Mouse (Mus musculus) midbrain, embryonic 14.5 days (tissue): ENCODE results near the gene Scube3. TPM values are rescaled to one million over a fixed set of nuclear protein-coding genes. Genes with fewer than 3 reads are reported as not detected.

Source experiments
- ATAC-seq: fragments of 200-750 bp; cut with Nextera tagmentation; 2 replicates; pipeline ENCODE4 v1.8.0; 2017; ENCODE audit warnings: moderate number of reproducible peaks, moderate library complexity; ENCODE audit not compliant: low FRiP score, low TSS enrichment
- DNase-seq: peaks from one replicate; pipeline ENCODE4 v3.0.0-alpha.2; 2015
- H3K27ac ChIP-seq: fragments of 300-500 bp; sonication (generic); replicated peaks from 2 replicates; pipeline ENCODE4 v1.5.1; 2014; ENCODE audit warnings: mild to moderate bottlenecking, low read depth, low read length, moderate library complexity
- H3K27me3 ChIP-seq: fragments of 300-500 bp; sonication (generic); 2 replicates; pipeline ENCODE4 v1.6.1; 2014; ENCODE audit warnings: low read length, control low read depth, mixed read lengths; ENCODE audit not compliant: control insufficient read depth, insufficient read depth
- H3K36me3 ChIP-seq: fragments of 300-500 bp; sonication (generic); 2 replicates; pipeline ENCODE4 v1.6.1; 2014; ENCODE audit warnings: low read length, control low read depth; ENCODE audit not compliant: control insufficient read depth, insufficient read depth
- H3K4me1 ChIP-seq: fragments of 300-500 bp; sonication (generic); 2 replicates; pipeline ENCODE4 v1.6.1; 2014; ENCODE audit warnings: mild to moderate bottlenecking, antibody characterized with exemption, low read length, control low read depth; ENCODE audit not compliant: control insufficient read depth, insufficient read depth
- H3K4me2 ChIP-seq: fragments of 300-500 bp; sonication (generic); 2 replicates; pipeline ENCODE4 v1.6.1; 2014; ENCODE audit warnings: mild to moderate bottlenecking, low read length, moderate library complexity
- H3K4me3 ChIP-seq: fragments of 300-500 bp; sonication (generic); replicated peaks from 2 replicates; pipeline ENCODE4 v1.5.1; 2014; ENCODE audit warnings: low read depth, low read length
- H3K9ac ChIP-seq: fragments of 300-500 bp; sonication (generic); replicated peaks from 2 replicates; pipeline ENCODE4 v1.6.1; 2014; ENCODE audit warnings: mild to moderate bottlenecking, low read length, moderate library complexity
- H3K9me3 ChIP-seq: fragments of 300-500 bp; sonication (generic); 2 replicates; pipeline ENCODE4 v1.6.1; 2016; ENCODE audit warnings: low read length, control low read depth, mixed read lengths; ENCODE audit not compliant: control insufficient read depth
- WGBS: fragments of 180-500 bp; shearing (Covaris S2); extraction: QIAGEN DNeasy Blood & Tissue Kit; methylation state at CpG from one replicate; pipeline ENCODE4 v1.1.7; 2014; 5-methylcytosine and 5-hydroxymethylcytosine counted together
- polyA plus RNA-seq: library from polyadenylated mRNA; unstranded; fragments of >200 nt; fragmentation: Nextera tagmentation; extraction: Ambion mirVana; gene quantifications from 2 replicates; pipeline ENCODE4 v1.2.1, GENCODE M21; 2014

Scube3 gene
- polyA plus RNA-seq, 1 experiment from 2014 or later, result 7.3 TPM

GRCm38 (mm10) chr17:28123627-28124026 lies 18.3 kb upstream of the Scube3 start:
- Histone ChIP-seq H3K9ac (no peak overlapping the region), H3K4me2 (0 out of 2 replicates have a peak overlapping the region, but pooled peaks have one; percentile 10)
- ATAC-seq, result no peak

GRCm38 (mm10) chr17:28124368-28124767 lies 17.6 kb upstream of the Scube3 start:
- Histone ChIP-seq H3K4me3 (no peak overlapping the region), H3K4me2 (no peak overlapping the region), H3K4me1 (peaks cover 15% of the 10 kb centered on the region), H3K9ac (no peak overlapping the region), H3K27ac (no peak overlapping the region), H3K36me3 (no peaks in the 10 kb centered on the region), H3K27me3 (no peaks in the 10 kb centered on the region), H3K9me3 (no peaks in the 10 kb centered on the region)
- DNase-seq (no peak), ATAC-seq (no peak)
- WGBS, result 56% methylated on average over 8 of the region's 8 CpGs

More at GRCm38 (mm10) chr17:28123627-28124026, 18.3 kb upstream of the Scube3 start:
- Histone ChIP-seq H3K4me1 (peaks cover 15% of the 10 kb centered on the region), H3K27me3 (no peaks in the 10 kb centered on the region), H3K36me3 (no peaks in the 10 kb centered on the region), H3K27ac (no peak overlapping the region), H3K9me3 (no peaks in the 10 kb centered on the region), H3K4me3 (no peak overlapping the region)
- WGBS, result 4% methylated on average over 7 of the region's 7 CpGs
- peak; percentile 46 for DNase-seq

- no peaks in the 10 kb centered on the region for H3K9me3 ChIP-seq
- no peaks in the 10 kb centered on the region for H3K27me3 ChIP-seq
- no peak overlapping the region for H3K4me3 ChIP-seq
- H3K9ac ChIP-seq, result no peak overlapping the region
- no peak overlapping the region for H3K27ac ChIP-seq
- H3K4me2 ChIP-seq, result no peak overlapping the region
- ATAC-seq (no peak), DNase-seq (no peak)
- no peaks in the 10 kb centered on the region for H3K36me3 ChIP-seq
- WGBS, result 91% methylated on average over 5 of the region's 5 CpGs
- H3K4me1 ChIP-seq, result no peaks in the 10 kb centered on the region
These were observed 12.1 kb upstream of the Scube3 start for GRCm38 (mm10) chr17:28129796-28130195.

GRCm38 (mm10) chr17:28130391-28131125 lies 11.4 kb upstream of the Scube3 start:
- H3K9me3 ChIP-seq, result no peaks in the 10 kb centered on the region
- H3K36me3 ChIP-seq, result no peaks in the 10 kb centered on the region
- no peak overlapping the region for H3K27ac ChIP-seq
- H3K27me3 ChIP-seq, result no peaks in the 10 kb centered on the region
- no peak overlapping the region for H3K9ac ChIP-seq
- H3K4me3 ChIP-seq, result no peak overlapping the region
- no peaks in the 10 kb centered on the region for H3K4me1 ChIP-seq
- ATAC-seq (no peak), DNase-seq (no peak)
- no peak overlapping the region for H3K4me2 ChIP-seq
- WGBS, result 70% methylated on average over 5 of the region's 5 CpGs

- H3K4me1 ChIP-seq, result no peaks in the 10 kb centered on the region
- H3K9ac ChIP-seq, result no peak overlapping the region
- DNase-seq (no peak), ATAC-seq (no peak)
- no peak overlapping the region for H3K4me3 ChIP-seq
- H3K9me3 ChIP-seq, result no peaks in the 10 kb centered on the region
- H3K27me3 ChIP-seq, result no peaks in the 10 kb centered on the region
- H3K36me3 ChIP-seq, result no peaks in the 10 kb centered on the region
- H3K4me2 ChIP-seq, result no peak overlapping the region
- H3K27ac ChIP-seq, result no peak overlapping the region
These were observed 10.8 kb upstream of the Scube3 start for GRCm38 (mm10) chr17:28131156-28131555.

- no peaks in the 10 kb centered on the region for H3K36me3 ChIP-seq
- H3K4me1 ChIP-seq, result no peaks in the 10 kb centered on the region
- H3K27ac ChIP-seq, result no peak overlapping the region
- ATAC-seq (no peak), DNase-seq (peak; percentile 83)
- H3K4me2 ChIP-seq, result no peak overlapping the region
- H3K4me3 ChIP-seq, result no peak overlapping the region
- WGBS, result 5% methylated on average over 14 of the region's 14 CpGs
- no peak overlapping the region for H3K9ac ChIP-seq
- no peaks in the 10 kb centered on the region for H3K27me3 ChIP-seq
- H3K9me3 ChIP-seq, result no peaks in the 10 kb centered on the region
These were observed 8.7 kb upstream of the Scube3 start for GRCm38 (mm10) chr17:28133193-28133592.

GRCm38 (mm10) chr17:28135496-28135895 lies 6.4 kb upstream of the Scube3 start:
- no peak for DNase-seq
- peaks cover 2% of the 10 kb centered on the region for H3K4me1 ChIP-seq
- no peak for ATAC-seq
- H3K36me3 ChIP-seq, result no peaks in the 10 kb centered on the region
- H3K9me3 ChIP-seq, result no peaks in the 10 kb centered on the region
- no peak overlapping the region for H3K4me2 ChIP-seq
- H3K27ac ChIP-seq, result no peak overlapping the region
- 88% methylated on average over 3 of the region's 3 CpGs for WGBS
- H3K27me3 ChIP-seq, result no peaks in the 10 kb centered on the region
- no peak overlapping the region for H3K4me3 ChIP-seq
- H3K9ac ChIP-seq, result no peak overlapping the region

GRCm38 (mm10) chr17:28136266-28136665 lies 5.7 kb upstream of the Scube3 start:
- no peak overlapping the region for H3K9ac ChIP-seq
- ATAC-seq (no peak), DNase-seq (peak; percentile 32)
- no peak overlapping the region for H3K27ac ChIP-seq
- 47% methylated on average over 5 of the region's 5 CpGs for WGBS
- H3K4me2 ChIP-seq, result no peak overlapping the region
- H3K27me3 ChIP-seq, result no peaks in the 10 kb centered on the region
- H3K36me3 ChIP-seq, result no peaks in the 10 kb centered on the region
- H3K4me1 ChIP-seq, result peaks cover 9% of the 10 kb centered on the region
- no peaks in the 10 kb centered on the region for H3K9me3 ChIP-seq
- H3K4me3 ChIP-seq, result no peak overlapping the region

- Histone ChIP-seq H3K4me1 (peaks cover 16% of the 10 kb centered on the region), H3K27me3 (no peaks in the 10 kb centered on the region), H3K27ac (no peak overlapping the region), H3K9me3 (no peaks in the 10 kb centered on the region), H3K9ac (no peak overlapping the region), H3K4me3 (no peak overlapping the region), H3K4me2 (no peak overlapping the region), H3K36me3 (no peaks in the 10 kb centered on the region)
- WGBS, result 86% methylated on average over 8 of the region's 8 CpGs
- no peak for ATAC-seq
- DNase-seq, result no peak
These were observed 3.9 kb upstream of the Scube3 start for GRCm38 (mm10) chr17:28138013-28138412.
